Mouse (Mus musculus): ENCODE data around the gene Gemin4.
"Not testable (repeated sequence)": the region's sequence is repeated elsewhere in the genome, so short reads cannot be mapped to it uniquely, and the experiment has no call there.

Gemin4 gene

DNA sequence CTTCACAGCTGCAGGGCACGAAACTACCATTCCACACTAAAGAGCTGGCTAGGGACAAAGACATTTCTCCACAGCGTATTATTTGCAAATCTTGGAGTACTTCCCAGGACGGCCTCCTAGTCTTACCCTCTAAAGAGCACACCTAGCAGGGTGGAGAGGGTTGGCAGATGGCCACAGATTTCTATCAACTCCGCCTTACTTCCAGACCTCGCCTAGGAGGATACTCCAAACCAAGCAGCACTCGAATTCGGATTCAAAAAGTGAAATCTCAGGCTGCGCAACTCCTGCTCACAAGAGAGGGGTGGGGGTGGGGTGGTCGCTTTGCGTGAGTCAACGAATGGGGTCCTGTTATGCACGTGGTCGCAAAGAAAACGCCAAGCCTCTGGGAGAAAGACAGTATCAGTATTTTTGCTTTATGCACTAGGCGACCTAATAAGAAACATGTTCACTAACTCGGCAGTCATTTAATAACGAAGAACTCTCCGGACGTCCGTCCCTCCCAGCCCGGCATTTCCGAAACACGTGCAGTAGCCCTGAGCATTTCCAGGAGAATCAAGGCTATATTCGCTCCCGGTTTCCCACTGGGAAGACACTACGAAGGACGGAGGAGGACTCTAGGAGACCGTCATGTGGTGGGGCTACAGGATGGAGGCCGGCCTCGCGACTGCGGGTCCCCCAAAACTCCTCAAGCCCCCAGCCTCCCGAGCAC lies 629 bp downstream of the Gemin4 start:
- peak; percentile 54 for DNase-seq (ENCODE audit: low read depth, low spot score)

GRCm38 (mm10) chr11:76216049-76216540 lies 1.4 kb downstream of the Gemin4 start:
- DNase-seq (ENCODE audit: low read depth, low spot score): no peak

DNA sequence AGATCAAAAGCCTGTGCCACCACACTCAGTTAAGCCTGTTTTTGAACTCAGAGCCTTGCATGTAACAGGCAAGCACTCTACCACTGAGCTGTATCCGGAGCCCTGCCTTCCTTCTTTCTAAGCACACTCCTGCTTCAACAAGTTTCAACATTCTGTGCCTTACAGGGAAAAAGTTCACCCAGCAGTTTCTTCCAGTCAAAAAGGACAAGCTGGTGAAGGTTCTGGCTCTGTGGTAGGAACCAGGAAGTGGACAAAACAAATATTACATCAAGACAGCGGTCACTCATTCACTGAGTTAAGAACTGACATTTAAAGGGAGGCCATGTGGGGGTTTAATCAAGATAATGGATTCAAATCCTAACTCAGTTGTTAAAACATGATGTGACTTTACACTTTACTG lies 2.5 kb downstream of the Gemin4 start:
- no peak for DNase-seq (ENCODE audit: low read depth, low spot score)

- DNase-seq (ENCODE audit: low read depth, low spot score): no peak
Measured at GRCm38 (mm10) chr11:76213841-76214240, 3.6 kb downstream of the Gemin4 start.

DNA sequence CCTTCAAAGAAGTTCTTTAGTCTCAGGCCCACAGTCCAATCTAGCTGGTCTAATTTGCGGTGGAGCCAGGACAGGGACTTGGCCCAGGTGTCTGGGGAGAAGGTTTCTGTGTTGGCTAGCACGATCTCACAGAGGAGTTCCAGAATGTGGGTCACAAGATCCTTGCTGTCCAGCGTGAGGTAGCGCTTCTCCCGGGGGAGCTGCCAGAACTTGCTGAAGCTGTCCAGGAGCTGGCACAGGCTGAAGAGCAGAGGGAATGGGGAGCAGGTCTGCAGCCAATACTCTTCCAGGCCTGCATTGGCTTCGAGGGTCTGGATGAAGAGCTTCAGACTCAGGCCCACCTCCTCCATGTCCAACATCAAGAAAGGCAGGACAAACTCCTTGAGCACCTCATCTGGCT lies 5.9 kb downstream of the Gemin4 start:
- DNase-seq (ENCODE audit: low read depth, low spot score): not testable (repeated sequence)

DNA sequence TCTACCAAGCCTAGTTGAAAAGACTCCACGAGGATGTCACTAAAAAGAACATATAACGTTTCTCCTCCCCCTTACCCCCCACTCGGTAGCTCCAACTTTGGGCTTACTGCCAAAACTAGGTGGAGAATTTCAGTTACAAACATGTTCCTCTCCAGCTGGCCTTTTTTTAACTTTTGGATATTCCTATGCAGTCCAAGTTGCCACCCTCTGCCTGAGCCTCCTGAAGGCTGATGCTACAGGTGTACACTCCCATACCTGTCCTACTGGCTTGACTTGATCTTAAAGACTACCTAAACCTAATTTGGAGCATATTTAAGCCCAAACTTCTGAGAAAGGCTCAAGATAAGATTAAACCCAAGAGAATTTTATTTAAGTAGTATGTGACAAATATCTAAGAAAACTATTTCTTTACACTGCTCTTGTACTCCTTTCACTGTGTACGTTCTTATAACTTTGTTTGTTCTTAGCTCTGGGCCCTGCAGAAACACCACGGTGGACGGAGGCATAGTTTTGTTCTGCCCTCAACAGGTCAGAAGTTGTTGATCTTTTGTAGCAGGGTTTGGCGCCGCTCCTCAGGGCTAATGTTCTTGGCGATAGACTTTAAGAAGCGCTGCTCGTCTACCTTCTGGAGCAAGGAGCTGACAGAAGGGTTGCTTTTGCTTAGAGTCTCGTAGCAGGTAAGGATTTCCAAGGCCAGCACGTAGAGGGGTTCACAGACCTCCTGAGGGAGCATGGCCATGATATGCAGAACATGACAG lies 7.1 kb downstream of the Gemin4 start:
- DNase-seq (ENCODE audit: low read depth, low spot score): no peak

GRCm38 (mm10) chr11:76206793-76207192 lies 10.7 kb downstream of the Gemin4 start:
- DNase-seq (ENCODE audit: low read depth, low spot score): no peak

DNA sequence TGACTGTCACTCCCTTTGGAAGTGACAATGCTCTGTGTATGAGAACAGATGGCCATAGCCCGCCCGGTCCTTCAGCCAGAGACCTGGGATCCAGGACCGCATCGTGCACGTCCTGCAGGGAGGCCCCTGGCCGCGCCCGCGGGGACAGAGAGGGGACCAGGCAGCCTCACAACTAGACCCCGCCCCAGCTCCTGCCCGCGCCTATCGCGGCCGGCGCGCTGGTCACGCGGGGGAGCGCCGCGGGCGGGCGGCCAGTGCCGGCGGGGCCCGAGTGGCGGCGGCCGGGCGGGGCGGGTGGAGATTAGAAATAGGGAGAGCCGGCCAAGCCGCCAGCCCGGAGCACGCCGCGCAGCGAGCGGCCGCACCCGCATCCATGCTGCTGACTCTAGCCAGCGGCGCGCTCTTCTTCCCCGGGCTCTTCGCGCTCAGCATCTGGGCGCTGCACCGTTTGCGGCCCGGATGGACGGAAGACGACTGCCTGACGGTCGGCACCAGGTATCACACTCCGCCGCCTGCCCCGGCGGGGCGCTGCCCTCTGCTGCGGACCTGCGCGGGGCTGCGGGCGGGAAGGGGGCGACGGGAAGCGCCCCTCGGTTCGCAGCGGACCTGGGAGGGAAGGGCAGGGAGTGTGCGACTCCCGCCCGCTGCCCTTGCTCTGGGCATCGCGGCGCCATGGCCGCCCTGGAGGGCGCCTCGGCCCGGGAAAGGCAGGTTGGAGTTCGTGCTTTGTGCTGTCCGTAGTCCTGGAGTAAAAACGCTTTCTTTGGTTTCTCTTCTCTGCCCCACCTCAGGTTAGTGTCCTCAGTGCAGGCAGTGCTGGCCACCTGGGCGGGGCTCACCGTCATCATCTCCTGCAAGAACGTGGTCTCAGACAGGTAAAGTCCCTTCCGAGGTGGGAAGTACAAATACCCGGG lies 15.4 kb downstream of the Gemin4 start:
- DNase-seq (ENCODE audit: low read depth, low spot score): peak; percentile 62

GRCm38 (mm10) chr11:76196977-76197469 lies 20.4 kb downstream of the Gemin4 start:
- no peak for DNase-seq (ENCODE audit: low read depth, low spot score)

DNA sequence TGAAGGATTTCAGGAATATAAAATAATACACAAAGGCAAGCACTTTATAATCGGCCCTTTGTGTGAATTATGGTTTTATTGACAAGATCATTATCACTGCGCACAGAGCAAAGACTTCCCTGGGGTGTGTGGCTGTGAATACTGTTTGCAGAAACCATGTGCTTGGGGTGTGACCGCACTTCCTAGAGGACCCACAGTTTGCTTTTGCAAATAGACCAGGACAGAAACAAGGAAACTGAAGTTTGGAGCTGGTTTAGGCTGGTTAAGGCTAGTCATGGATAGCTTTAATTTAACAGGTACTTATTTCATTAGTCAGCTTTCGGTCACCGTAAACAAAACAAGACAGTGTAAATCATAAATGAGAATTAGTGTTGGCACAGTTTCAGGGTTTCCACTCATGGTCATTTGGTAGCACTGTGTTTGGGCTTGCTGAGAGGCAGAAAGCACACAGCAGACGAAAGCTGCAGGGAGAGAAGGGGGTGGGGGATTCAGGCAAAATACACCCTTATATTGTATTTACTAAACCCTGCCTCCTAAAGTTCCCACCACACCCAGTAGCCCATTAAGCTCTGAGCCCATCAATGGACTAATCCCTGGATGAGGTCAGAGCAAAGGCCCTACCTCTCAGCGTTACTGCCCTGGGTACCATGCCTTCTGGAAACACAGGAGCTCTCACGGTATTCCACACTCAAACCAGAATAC lies 21.0 kb downstream of the Gemin4 start:
- DNase-seq (ENCODE audit: low read depth, low spot score): no peak

DNA sequence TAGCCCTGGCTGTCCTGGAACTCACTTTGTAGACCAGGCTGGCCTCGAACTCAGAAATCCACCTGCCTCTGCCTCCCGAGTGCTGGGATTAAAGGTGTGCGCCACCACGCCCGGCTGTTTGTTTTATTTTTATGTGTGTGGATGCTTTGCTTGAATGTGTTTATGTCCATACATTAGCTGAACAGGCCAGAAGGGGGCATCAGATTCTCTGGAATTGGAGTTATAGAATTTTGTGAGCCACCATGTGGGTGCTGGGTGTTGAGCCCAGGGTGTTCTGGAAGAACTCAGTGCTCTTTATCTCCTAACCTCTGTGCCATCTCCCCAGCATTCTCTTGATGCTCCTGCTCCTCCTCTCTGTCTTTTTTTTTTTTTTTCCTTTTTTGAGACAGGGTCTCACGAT lies 30.6 kb downstream of the Gemin4 start:
- no peak for DNase-seq (ENCODE audit: low read depth, low spot score)

GRCm38 (mm10) chr11:76183745-76184144 lies 33.7 kb downstream of the Gemin4 start:
- no peak for DNase-seq (ENCODE audit: low read depth, low spot score)

DNA sequence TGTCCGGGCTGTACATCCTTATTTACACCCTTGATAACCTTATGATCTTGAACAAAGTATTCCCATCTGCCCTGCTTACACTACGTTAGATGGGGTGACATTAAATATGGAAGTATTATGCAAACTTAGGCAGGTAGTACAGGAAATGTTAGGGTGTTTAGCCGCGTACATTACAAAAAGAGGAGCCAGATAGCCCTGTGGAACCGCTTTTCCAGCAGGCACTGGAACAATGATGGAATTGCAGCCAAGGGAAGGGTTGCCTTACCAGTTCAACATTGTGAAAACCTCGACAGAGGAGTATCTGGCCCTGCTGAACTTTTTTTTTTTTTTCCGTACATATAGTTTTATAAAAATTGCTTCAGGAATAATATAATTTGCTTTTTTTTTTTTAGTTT lies 37.3 kb downstream of the Gemin4 start:
- DNase-seq (ENCODE audit: low read depth, low spot score): no peak

DNA sequence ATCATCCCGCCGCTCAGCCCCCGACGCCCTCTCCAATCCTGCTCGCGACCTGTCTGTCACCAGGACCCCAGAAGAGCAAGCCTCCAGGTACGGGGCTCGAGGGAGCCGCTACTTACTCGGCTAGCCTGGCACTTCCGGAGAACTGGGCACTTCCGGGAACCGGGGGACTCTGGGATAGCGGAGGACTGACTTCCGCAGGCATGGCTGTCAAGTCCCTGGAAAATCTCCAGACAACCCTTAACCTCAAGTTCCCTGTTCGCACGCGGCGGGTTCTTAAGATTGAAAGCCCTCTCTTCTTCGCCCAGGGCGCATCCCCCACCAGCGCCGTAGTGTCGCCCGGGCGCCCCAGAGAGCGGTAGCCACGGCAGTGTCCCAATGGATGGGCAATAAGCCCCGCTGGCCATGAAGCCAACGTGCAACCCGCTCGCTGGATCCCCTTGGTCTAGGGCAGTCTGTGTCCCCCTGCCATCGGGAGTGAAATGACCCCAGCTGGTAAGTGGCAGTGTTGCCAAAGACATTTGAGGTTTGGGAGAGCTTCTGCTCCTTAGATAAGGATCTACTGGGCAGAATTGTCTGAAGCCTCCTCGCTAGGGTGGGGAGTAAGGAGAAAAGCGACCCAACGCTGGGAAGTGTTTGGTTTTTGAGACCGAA lies 37.8 kb downstream of the Gemin4 start, which contains the start of the genes Vps53 and Fam57a:
Gene Vps53, minus strand, starts transcription at position 153 of the 651 bp plus-strand sequence.
Gene Fam57a, plus strand, starts transcription at position 177 of the 651 bp plus-strand sequence.
- DNase-seq (ENCODE audit: low read depth, low spot score): peak; percentile 76

GRCm38 (mm10) chr11:76178726-76179494 lies 38.6 kb downstream of the Gemin4 start:
- peak; percentile 32 for DNase-seq (ENCODE audit: low read depth, low spot score)

- DNase-seq (ENCODE audit: low read depth, low spot score): no peak
Measured at GRCm38 (mm10) chr11:76170207-76170606, 47.3 kb downstream of the Gemin4 start.

DNA sequence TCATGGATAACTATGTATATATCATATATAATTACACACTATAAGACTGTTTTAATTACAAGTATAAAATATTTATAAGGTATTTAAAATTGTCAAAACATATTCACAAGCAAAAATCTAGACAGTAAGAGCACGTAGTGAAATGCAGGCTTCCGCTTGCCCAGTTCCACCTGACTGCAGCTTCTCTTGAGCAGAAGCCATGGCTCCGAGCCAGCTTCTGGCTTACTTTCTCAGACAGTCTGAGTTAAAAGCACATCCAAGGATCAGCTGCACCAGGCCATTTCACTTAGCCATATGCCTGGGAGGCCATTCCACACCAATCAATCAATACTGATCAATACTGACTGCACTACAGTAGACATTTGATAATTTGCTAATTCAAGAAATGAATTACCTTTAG lies 48.5 kb downstream of the Gemin4 start:
- DNase-seq (ENCODE audit: low read depth, low spot score): no peak

GRCm38 (mm10) chr11:76167079-76167765 lies 50.2 kb downstream of the Gemin4 start:
- peak; percentile 74 for DNase-seq (ENCODE audit: low read depth, low spot score)

DNA sequence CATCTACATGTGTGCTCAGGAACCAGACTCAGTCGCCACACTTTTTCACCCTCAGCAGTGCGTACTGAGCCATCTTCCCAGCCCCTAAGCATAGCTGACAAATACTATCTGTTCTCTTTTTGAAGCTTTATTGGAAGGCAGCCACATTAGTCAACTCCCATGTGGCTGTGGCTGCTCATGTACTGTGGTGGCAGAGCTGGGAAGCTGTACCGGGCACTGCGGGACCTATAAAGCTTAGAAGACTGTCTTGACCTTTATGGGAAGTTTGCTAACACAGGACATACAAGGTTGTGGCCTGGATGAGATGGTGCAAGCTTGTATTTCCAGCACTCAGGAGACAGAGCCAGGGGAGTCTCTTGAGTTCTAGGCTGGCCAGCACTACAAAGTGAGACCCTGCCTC lies 50.8 kb downstream of the Gemin4 start:
- DNase-seq (ENCODE audit: low read depth, low spot score): no peak
